Mouse (Mus musculus) kidney, postnatal 25 days (tissue): ENCODE results near the gene Abca14.
A peak's percentile ranks its signal among the peaks of the same experiment; 100 is the strongest.

Source experiments
- DNase-seq, 2 experiments: peaks; one replicate each; pipeline ENCODE4 v3.0.0; 2021; ENCODE audit warnings: mixed read lengths in 2 of 2

Abca14 gene

DNA sequence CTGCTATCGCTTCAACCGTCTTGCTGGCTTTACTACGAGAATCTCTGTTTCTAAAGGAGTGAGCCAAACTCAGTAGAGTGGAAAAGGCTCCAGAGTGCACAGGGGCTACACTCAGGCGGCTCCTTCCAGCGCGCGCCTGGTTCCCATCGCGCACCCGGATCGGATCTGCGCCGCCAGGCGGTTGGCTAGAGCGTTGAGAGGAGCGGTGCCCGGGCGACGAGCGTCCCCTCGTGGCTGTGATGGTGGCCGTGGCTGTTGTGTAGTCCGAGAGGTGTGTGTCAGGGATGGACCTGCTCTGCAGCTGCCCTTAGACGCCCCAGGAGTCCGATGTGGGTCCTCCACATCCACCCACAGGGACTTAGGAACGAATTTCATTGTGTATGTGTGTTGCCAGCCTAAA lies at the start of gene Abca14:
Gene Abca14, plus strand, starts transcription at position 173 of the 400 bp plus-strand sequence.
- peak; percentile 89 to 91 for DNase-seq

DNA sequence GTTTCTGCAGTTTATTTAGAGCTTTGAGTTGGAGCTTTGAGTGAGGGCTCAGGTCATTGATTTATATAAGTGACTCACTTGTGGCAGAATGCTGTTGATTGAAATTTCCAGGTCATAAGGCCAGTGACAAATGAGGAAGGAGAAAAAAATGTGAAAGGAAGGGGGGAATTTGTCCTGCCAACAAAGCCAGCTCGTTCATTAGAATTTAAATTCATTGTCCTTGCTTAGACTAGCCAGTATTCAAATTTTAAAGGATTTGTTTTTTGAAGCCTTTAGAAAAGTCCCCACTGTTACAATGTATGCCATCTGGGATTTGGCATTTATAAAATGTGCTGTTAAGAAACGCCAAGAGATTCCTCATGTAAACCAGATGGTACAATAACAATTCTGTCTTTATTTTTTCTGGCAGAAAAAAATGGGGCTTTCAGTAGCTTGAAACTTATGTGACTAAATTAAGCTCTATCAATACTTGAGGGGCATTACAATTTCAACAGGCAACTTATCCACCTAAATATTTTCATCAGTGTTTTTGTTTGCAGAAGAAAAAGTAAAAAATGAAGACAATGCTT lies 46.8 kb upstream of the Abca14 start:
- DNase-seq: no peak

DNA sequence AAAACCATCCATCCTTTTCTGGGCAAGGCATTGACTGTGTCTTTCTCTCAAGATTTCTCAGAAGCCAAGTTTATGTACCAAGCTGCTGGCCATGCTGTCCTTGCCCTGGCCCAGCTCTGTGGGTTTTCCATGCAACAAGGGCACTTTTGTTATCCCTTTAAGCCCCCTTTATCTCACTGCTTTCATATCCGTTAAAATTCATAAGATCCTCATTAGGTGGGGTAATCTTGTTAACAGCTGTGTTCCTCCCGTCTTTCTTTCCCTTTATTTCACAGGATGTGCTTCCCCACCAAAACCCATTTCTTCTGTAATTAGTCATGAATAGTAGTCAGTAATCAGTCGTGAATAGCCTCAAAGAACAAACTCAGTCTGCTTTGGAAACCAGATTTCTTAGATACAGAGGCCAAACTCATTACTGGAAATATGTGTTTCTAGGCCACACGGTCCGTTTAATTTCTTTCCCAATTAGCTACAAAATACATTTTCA lies 46.1 kb upstream of the Abca14 start:
- DNase-seq: no peak

DNA sequence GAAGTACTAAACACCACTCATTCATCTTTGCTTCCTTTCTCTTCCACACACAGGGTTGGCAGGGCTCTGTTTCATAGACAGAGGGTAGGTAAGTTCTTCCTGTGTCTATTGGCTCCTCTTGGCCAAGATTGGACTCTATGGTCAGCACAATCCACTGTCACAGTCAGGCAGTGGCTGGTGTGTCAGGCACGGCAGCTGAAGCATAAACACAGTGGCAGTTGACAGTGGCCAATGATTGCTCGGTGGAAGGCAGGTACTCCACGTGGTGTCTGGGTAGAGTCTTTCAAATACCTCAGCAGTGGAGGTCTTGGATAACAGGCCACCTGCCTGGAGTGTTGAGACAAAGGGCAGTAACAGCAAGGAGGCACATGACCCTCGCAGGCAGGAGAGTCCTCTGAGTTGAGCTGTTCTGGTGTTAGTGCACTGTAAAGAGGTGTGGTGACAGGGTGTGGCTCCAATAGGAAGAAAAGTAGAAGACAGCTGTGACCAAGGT lies 45.6 kb upstream of the Abca14 start:
- peak in 1 of 2 experiments; percentile 50 for DNase-seq

DNA sequence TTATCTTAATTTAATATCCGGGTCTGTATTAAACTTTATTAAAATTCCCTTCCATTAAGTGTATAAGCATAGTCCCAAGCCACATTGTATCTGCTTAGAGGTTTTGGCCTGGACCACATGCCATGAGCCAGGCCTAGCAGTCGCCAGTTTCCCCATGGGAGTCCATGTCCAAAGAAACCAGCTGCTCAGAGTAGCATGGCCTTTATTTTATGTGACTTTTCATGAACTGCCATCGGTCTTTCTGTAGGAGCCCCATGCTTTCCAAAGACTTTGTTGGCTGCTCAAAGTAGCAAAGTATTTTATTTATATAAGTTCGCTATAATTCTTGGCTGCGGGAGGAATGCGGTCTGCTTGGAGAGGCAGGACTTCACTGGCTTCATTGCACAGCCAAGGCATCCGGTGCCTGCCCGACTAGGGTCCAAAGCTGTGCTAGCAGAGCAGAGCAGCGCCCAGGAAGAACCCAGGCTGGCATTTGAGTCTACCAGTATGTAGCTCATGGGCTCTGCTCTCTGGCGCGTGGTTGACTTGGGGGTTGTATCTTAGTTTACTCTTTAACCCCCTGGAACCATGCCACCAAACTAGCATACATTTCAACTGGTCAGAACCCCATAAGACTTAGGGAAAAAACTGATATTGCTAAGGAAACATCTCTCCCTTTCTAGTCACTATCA lies 40.0 kb upstream of the Abca14 start:
- DNase-seq: peak; percentile 46 to 76

DNA sequence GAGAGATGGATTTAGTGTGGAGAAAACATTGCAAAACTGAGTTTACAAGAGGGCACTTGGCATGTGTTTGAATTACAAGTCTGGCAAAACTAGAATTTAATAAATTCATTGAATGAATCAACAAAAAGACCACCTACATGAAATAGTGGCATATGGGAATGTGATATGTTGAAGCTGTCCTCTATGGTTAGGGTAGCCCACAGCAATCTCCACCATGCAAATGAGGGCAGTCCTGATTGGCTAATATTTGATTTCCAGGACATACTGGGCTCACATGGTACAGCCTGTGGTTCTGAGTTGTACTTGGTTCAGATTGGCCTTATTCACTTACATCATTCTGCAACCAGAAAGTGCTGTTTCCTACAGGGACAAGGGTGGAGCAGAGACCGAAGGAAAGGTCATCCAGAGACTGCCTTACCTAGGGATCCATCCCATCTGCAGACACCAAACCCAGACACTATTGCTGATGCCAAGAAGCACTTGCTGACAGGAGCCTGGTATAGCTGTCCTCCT lies 31.5 kb upstream of the Abca14 start:
- no peak for DNase-seq

DNA sequence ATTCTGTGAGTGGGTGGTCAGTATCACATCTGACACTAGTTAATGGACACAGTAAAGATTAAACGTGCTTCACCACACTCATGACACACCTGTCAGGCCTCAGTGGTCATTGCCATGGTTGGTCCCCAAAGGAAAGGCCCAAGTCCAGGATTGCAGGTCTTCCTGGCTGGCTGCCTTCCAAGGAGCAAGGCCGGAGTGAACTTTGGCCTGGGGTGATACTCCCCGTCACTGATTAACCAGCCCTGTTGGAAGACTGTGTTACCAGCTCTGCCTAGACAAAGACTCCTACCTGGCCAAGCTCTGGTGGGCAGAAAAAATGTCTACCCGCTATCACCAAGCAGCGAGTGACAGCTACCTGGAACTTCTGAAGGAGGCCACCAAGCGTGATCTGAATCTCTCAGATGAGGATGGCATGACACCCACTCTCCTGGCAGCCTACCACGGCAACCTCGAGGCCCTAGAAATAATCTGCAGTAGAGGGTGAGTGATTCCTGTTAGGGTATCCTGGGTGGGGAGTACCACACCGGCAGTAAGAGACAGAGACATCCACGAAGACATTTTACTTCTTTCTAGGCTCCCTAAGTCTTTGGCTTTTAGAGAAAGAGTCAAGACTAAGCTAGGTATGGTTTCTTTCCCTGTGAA lies 30.0 kb upstream of the Abca14 start, which contains the start of gene Anks4b:
Gene Anks4b, plus strand, starts transcription at position 256 of the 642 bp plus-strand sequence.
- peak; percentile 90 to 95 for DNase-seq

DNA sequence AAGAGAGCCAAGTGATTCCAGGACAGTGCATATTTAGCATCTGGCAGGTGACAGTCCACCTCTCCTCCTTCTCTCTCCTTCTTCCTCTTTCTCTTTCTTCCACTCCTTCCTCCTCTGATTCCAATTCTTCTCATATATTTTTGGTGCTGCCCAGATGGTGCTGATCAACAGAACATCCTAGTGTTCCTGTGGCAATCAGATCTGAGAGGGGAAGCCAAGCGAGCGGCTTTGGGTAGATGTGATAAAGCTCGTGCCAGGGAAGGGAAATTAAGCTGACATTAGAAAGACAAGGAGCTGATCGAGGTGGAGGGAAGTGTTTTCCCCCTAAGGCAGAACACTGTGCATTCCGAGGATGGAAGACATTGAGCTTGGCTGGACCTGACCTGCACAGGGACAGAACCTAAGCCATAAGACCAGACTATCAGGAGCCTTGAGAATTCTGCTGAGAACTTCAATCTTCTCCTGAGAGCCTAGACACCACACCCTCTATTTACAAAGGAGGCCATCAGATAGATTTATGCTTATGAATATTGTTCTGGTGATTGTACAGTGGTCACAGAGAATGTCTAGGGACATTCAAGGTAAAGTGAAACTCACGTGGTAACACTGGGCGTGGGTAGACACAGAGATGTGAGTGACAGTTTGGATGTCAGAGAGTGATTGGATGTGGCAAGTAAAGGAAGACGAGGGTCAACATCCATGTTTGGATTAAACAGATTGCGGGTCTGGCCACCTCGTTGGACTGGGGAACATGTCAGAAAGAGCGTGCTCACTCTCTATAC lies 28.8 kb upstream of the Abca14 start:
- DNase-seq: no peak

DNA sequence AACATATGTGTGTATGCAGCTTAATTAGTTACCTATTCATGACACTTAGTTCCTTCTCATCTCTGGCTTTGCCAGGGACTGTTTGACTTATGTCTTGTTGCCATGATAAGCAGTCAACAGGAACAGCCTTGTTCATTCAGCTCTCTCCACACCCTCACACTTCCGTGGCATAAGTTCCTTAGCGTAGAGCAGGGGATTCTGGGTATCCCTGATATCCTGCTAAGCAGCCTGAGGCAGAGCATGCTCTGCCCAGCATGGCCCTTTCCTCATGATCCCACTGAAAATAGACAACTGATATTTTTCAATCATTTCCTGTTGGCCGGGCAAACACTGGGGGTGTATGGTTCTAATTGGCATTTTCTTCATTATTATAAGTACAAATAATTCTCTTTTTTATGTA lies 26.1 kb upstream of the Abca14 start:
- no peak for DNase-seq

DNA sequence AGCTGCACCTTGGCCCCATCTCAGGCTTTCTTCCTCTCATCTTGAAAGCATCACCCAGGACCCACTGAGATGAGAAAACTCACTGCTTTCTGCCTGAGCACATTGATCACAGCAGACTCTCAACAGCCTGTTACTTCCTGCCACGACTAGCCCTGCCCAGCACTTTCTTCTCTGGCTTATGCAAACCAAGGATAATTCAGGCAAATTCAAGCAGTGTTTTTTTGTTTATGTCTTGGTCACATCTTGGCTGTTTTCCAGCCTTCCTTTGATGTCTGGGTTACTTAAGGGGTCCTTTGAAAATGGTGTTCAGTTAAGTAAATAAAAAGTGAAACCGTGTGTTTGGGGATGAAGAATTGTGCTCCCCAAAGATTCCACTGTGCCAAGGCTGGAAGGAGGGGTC lies 24.8 kb upstream of the Abca14 start:
- DNase-seq: no peak

DNA sequence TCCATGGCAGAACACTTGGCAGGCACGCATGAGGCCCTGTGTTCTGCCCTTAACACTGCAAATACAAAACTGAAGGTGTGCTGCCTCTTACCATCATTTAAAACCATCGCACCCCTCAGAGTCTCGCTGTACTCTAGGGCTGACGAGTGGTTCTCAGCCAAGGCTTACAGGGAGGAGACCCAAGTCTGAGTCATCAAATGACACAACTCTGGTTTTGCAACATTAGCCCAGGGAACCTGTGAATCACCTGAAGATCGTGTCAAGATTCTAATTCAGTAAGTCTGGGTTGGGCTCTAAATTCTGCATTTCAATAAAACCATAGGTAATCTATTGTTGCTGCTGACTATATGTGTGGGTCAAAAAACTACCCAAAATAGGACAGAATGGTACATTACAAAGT lies 23.2 kb upstream of the Abca14 start:
- no peak for DNase-seq

DNA sequence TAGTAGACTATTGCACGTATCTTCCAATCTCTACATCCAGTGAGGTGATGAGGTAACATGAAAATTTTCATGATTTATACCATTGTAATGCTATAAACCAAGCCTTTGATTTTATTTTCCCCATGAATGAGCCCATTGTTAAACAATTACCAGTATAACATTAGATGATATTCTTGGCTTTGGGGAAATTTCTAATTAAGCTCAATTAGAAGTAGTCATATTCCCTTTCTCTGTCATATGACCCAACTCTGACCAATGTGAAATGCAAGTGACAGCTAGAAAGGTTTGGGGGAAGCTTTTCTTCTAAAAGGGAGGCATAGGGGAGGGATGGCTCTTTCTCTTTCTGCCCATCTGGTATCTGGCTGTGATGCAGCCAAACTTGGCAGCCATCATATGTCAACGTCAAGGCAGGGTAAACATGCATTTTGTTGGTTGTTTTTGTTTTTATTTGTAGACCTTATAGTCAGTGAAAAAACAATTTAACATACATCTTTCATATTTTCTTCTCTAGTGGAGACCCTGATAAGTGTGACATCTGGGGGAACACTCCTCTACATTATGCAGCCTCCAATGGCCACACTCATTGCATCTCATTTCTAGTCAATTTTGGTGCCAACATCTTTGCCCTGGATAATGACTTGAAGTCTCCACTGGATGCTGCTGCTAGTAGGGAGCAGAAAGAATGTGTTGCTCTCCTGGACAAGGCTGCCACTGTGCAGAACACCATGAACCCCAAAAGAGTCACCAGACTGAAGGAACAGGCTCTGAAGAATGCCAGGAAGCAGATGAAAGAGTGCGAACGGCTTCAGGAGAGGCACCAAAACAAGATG lies 22.1 kb upstream of the Abca14 start:
- DNase-seq: no peak

DNA sequence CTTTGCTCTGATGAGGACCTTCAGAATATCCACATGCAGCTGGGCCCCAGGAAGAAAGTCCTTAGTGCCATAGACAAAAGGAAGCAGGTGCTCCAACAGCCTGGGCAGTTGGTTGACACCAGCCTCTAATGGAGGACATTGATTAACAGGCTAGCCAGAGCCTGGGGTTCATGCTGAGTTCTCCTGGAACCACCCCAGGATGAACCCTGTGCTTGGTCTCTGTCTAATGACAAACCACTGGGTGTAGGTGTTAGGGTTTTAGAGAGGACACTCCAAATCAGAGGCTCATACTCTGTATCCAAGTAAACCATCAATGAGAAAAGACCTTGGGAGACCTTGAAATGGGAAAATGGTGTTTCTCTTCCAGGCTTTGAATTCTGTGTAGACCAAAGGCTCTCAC lies 20.9 kb upstream of the Abca14 start:
- DNase-seq: no peak

DNA sequence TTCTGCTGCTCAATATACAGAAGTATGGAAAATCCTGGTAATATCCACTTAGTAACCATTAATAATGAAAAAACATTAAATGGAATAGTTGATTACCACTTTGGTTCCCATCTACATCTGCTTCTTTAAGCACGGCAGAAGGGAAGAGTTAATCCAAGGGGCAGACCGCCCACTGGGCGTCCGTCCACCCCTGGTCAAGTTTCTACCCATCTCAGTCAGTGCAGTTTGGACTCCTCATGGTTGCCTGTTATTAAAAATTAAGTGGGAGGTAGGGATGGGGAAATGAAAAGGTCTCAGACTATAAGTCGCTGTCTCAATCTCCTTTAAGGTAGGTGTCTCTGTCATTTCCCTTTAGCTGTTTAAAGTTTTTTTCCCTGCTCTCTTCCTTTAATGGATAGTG lies 14.8 kb upstream of the Abca14 start:
- peak; percentile 30 to 58 for DNase-seq

DNA sequence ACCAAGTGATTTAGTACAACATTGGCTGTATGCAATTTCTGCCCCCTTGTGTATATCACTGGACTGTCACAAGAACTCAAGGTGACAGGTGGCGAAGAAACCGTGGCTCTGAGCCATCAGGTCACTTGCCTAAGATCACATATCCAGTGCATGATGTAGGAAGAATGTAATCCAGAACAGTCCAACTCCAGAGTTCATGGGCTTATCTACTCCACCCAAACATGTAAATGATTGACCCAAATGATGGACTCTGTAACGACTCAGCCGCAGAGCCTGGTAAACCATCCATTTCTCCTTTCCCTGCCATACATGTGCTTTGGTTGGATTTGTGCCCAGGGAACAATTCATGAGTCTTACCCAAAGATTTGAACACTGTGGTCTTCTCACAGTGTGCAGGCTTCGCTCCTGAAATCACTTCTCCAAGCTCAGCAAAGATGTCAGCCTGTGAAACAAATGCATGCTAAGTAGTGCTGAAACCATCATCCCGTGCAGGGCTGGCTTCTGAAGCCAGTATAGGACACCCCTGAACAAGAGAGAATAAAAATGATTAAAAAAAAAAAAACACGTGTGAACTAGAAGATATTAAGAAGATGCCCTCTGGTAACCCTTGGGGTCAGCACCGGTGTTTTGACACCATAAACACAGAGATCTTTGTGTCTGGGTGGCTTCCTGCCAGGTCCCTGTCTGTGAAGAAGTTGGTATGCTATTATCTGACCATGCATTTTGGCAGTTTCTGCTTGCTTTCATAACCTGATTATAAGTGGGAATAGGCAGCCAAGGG lies 14.2 kb upstream of the Abca14 start:
- peak; percentile 82 to 83 for DNase-seq

DNA sequence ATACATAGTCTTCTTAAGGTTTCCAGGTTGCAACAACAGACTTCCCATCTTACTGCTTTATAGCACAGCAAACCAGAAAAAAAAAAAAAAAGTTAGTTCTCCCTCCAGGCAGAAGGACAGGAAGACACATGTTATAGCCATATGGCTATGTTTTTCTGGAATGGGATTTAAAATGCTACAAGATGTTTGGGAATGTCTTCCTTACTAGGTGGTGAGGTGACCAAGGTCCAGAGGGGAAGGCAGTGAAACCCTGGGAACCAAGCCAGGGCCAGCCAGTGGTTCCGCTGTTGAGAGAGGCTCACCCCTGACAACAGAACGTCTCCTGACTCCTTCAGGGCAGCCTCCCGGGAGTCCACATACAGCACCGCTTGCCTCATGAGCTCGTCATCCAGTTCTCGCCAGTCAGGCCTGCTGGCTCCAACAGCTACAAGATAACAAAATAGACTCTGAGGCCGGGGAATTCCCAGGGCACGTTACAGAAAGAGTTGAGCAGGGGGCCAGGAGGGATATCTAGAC lies 13.6 kb upstream of the Abca14 start:
- DNase-seq: peak; percentile 86 to 94

DNA sequence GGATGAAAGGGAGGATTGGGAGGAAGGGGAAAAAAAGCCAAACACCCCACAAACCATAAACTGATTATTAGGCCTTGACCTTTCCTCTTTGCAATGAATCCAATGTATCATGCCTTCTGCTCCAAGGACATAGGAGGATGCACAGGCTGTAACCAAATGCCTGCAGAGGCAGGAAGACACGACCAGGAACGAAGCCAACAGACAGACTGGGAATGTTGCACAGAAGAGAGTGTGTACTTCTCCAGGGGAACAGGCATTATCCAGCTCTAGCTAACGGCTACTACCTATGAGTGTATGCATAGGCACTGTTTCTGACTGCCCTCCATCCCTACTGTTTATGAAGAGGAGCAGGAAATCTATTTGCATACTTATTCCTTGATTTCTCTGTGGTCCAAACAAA lies 11.6 kb upstream of the Abca14 start:
- no peak for DNase-seq

DNA sequence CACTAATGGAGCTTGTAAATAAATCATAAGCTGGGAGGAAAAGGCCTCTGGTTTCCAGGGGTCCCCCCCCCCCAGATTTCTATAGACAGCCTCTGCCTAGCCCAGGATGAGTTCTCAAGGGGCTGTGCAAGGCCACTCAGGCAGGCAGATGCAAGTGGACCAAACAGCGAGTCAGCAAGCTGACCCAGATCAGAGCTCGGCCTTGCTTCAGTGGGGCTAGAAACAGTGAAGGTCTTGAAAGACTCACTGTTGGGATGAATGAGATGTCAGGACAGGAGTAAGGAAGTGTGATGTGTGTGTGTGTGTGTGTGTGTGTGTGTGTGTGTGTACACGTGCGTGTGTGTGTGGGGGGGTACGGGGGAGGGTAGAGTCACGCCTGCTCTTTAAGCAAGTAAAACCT lies 10.9 kb upstream of the Abca14 start:
- no peak for DNase-seq

DNA sequence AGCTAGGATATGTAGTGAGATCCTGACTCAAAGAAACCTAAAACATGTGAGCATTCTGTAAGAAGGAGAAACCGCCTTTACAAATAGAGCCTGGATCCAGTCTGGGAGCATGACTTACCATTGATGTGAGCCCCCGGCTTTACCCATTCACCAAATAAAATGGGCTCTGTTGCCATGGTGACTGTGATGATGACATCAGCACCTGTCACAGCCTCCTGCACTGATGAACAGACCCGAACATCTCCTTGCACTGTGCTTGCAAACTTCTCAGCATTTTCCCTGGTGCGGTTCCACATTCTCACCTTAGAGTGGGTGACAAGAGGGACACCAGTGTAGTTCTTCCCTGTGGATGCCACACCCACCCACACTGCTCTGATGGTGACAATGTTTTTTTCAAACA lies 8.6 kb upstream of the Abca14 start:
- DNase-seq: no peak

DNA sequence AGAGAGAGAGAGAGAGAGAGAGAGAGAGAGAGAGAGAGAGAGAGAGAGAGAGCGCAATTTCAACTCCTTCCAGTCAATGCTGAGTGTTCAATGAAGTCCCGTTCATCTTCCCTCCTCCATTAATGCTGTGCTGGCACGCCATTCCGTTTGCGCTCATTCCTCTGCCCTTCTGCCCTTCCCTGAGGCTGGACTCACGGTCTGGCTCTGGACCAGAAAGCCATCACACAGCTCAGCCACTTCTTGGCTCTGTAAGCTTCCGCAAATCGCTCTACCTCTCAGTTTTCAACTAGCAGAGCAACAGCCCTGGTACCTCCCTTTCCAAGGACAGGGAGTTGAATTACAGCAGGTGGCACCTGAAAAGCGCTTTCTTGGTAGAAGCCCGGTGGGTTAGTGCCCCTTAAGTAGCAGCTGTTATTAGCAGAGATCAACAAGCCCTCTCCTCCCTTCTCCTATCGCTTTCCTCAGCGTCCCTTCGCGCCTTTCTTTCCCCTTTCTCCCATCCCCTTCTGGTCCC lies 2.5 kb upstream of the Abca14 start:
- DNase-seq: peak; percentile 80 to 89

DNA sequence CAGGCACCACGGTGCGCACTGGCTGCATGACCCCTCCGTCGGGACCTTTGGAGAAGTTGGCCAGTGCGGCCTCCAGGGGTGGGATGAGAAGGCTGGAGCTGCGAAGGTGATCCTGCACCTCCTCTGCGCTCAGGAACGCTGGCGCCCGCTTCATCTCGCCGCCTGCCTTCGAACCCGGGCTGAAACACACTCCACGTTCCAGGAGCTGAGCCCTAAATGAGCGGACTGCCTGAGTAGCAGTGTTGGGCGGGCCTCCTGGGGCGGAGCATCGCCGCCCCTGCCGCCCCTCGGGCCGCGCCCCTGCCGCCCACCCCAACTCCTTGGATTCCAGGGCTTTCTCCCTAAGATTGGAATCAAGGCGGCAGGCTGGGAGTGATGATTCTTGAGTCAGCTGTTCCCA lies 2.0 kb upstream of the Abca14 start, which contains the start of gene Crym:
Gene Crym, minus strand, starts transcription at position 341 of the 400 bp plus-strand sequence.
- DNase-seq: peak; percentile 18 to 53
